Mouse (Mus musculus): ENCODE measurements around the gene Cntn2. TPM values are rescaled to one million over a fixed set of nuclear protein-coding genes. Genes with fewer than 3 reads are reported as not detected.
A peak's percentile ranks its signal among the peaks of the same experiment; 100 is the strongest.

Cntn2 gene
- polyA plus RNA-seq, 1 experiment from 2014 or later = 0.02 TPM

DNA sequence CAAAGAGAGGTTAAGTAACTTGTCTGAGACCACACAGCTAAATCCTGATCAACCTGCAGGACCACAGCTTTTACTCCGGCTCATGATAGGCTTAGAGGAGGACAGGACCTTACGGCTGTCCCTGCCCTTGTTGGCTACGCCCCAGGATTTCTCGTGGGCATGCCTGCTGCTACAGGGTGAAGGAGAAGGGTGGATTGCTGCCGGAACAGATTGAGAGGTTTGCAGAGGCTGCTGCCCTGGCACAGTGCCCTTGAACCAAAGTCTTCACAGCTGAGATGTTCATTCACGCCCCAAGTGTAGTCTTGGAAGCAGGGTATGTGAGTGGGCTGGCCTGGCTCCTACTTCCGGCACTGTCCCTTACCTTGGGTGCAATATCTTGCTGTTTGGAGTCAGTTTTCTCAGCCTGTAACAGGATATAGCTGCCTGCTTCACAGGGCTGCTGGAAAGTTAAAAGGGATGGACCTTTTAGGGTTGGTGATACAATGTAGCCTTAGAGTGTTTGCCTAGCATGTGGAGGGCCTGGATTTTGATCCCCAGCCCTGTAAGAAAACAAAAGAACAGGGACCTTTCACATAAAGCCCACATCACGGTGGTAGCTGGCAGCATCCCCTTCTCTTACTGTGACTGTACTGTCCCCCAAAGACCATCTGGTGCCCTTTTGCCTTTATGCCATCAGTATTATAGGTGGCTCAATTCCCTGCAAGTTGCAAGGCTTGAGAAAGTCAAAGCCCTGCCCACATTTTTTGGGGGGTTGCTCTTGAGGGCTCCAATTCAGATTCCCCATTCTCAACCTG is 18.0 kb upstream of the Cntn2 start:
- no peak; the same call in 1 of the 2 replicates for ATAC-seq
- no peak for TF ChIP-seq EP300 (IDR thresholded peaks at IDR 0.05)
- H3K9ac ChIP-seq (replicated peaks; ENCODE audit: low read depth) = no peak overlapping the region
- H3K36me3 ChIP-seq (ENCODE audit: insufficient read depth, low read length) = no peaks in the 10 kb centered on the region
- H3K27me3 ChIP-seq (replicated peaks; ENCODE audit: insufficient read depth, low read length) = no peaks in the 10 kb centered on the region
- WGBS = 44% methylated on average over 8 of the region's 8 CpGs
- 0 out of 2 replicates have a peak, but pooled peaks cover 3% of the 10 kb centered on the region for H3K4me1 ChIP-seq (ENCODE audit: insufficient read depth, low read depth, low read length)
- DNase-seq (ENCODE audit: low spot score) = peak; percentile 29
- H3K4me3 ChIP-seq (ENCODE audit: low read depth, low read length) = no peak overlapping the region
- no peaks in the 10 kb centered on the region for H3K9me3 ChIP-seq (ENCODE audit: low read length)
- no peak overlapping the region for H3K4me2 ChIP-seq (replicated peaks; ENCODE audit: low read depth, low read length)
- H3K27ac ChIP-seq (ENCODE audit: low read length) = no peak overlapping the region

DNA sequence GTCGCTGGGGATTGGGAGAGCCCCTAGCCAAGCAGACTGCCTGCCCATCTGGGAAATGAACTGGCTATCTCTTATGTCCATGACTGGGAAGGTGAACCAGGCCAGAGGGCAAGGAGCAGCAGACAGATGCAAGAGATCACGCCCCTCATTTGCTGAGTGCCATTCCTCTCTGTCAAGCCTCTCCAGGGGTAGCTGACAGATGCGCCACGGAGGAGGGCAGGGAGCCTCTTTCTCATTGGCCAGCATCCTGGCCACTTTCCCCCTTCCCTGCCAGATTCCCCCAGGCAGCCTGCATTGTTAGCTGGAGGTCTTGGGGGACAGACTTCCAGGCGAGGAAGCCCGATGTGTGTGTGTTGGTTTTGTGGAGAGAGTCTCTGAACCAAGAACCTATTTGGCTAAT is 16.0 kb upstream of the Cntn2 start:
- no peak overlapping the region for H3K4me2 ChIP-seq (replicated peaks; ENCODE audit: low read depth, low read length)
- 38% methylated on average over 6 of the region's 6 CpGs for WGBS

DNA sequence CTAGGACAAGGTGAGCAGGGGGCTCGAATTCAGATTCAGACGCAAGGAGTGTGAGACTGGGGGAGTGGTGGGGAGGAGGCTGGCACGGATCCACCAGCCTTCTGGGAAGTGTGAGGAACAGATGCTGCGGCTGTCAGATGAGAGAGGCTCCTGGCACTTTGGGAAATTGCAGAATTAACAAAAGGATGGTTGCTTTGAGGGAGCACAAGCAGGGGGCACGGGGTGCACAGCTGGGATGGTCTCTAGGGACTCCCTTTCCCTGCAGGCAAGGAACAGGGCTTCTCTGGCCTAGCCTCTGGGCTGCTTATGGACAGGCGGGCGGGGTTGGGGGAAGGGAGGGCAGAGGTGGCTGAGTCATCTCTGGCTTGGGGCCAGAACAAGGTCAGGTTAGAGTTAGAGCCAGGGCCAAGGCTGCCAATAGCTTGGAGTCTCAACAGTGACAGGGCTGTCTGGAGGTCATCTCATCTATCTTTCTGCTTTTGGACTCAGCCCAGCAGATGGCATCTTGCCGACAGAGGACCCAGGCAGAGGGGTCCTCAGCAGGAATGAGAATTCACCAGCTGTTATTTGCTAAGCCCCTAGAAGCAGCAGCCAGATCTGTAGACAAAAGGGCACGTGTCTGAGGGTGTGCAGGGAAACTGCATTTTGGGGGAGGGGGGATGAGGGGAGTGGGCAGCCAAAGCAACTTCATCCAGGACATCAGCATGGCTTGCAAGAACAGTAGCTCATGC is 15.0 kb upstream of the Cntn2 start:
- H3K36me3 ChIP-seq (ENCODE audit: insufficient read depth, low read length) = no peaks in the 10 kb centered on the region
- TF ChIP-seq CTCF (IDR thresholded peaks at IDR 0.05) (no peak), EP300 (IDR thresholded peaks at IDR 0.05) (no peak)
- H3K4me1 ChIP-seq (ENCODE audit: insufficient read depth, low read depth, low read length) = 0 out of 2 replicates have a peak, but pooled peaks cover 3% of the 10 kb centered on the region
- no peak overlapping the region for H3K4me2 ChIP-seq (replicated peaks; ENCODE audit: low read depth, low read length)
- H3K27me3 ChIP-seq (replicated peaks; ENCODE audit: insufficient read depth, low read length) = no peaks in the 10 kb centered on the region
- DNase-seq (ENCODE audit: low spot score) = peak; percentile 63
- no peaks in the 10 kb centered on the region for H3K9me3 ChIP-seq (ENCODE audit: low read length)
- H3K4me3 ChIP-seq (ENCODE audit: low read depth, low read length) = no peak overlapping the region
- no peak overlapping the region for H3K27ac ChIP-seq (ENCODE audit: low read length)
- no peak overlapping the region for H3K9ac ChIP-seq (replicated peaks; ENCODE audit: low read depth)
- WGBS = 17% methylated on average over 9 of the region's 9 CpGs
- ATAC-seq = peak; percentile 65

More for the DNA sequence above, 16.0 kb upstream of the Cntn2 start:
- Histone ChIP-seq H3K9ac (replicated peaks; ENCODE audit: low read depth) (no peak overlapping the region), H3K27me3 (replicated peaks; ENCODE audit: insufficient read depth, low read length) (no peaks in the 10 kb centered on the region), H3K4me1 (ENCODE audit: insufficient read depth, low read depth, low read length) (0 out of 2 replicates have a peak, but pooled peaks cover 3% of the 10 kb centered on the region), H3K9me3 (ENCODE audit: low read length) (no peaks in the 10 kb centered on the region), H3K36me3 (ENCODE audit: insufficient read depth, low read length) (no peaks in the 10 kb centered on the region), H3K4me3 (ENCODE audit: low read depth, low read length) (no peak overlapping the region), H3K27ac (ENCODE audit: low read length) (no peak overlapping the region)
- ATAC-seq = no peak
- no peak for TF ChIP-seq EP300 (IDR thresholded peaks at IDR 0.05)
- no peak for TF ChIP-seq CTCF (IDR thresholded peaks at IDR 0.05)
- DNase-seq (ENCODE audit: low spot score) = no peak

DNA sequence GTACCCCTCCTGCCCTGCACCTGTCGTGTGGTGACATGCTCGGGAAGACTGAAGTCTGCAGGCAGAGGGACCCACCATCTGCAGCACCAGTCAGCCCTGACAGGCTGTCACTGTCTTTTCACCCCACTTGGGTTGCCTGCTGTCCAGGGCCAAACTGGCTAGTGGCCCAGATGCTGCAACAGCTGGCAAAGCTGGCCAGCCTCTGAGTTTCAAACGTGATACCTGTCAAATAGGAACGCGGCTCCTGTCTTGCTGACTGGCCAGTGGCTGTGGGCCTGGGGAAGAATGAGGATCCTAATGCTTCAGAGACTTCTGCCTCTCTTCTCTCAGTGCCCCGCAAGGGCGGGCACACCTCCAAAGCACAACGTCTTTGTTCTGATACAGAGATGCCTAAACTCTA is 733 bp upstream of the Cntn2 start:
- H3K36me3 ChIP-seq (ENCODE audit: insufficient read depth, low read length) = no peaks in the 10 kb centered on the region
- no peak overlapping the region for H3K4me2 ChIP-seq (replicated peaks; ENCODE audit: low read depth, low read length)
- no peak overlapping the region for H3K9ac ChIP-seq (replicated peaks; ENCODE audit: low read depth)
- no peak for ATAC-seq
- 65% methylated on average over 8 of the region's 8 CpGs for WGBS
- no peak overlapping the region for H3K27ac ChIP-seq (ENCODE audit: low read length)
- H3K27me3 ChIP-seq (replicated peaks; ENCODE audit: insufficient read depth, low read length) = peaks cover 24% of the 10 kb centered on the region
- TF ChIP-seq EP300 (IDR thresholded peaks at IDR 0.05) (no peak), CTCF (IDR thresholded peaks at IDR 0.05) (no peak)
- H3K4me1 ChIP-seq (ENCODE audit: insufficient read depth, low read depth, low read length) = no peaks in the 10 kb centered on the region; the same call in 1 of the 2 replicates
- H3K4me3 ChIP-seq (ENCODE audit: low read depth, low read length) = no peak overlapping the region
- DNase-seq (ENCODE audit: low spot score) = no peak
- no peaks in the 10 kb centered on the region for H3K9me3 ChIP-seq (ENCODE audit: low read length)

DNA sequence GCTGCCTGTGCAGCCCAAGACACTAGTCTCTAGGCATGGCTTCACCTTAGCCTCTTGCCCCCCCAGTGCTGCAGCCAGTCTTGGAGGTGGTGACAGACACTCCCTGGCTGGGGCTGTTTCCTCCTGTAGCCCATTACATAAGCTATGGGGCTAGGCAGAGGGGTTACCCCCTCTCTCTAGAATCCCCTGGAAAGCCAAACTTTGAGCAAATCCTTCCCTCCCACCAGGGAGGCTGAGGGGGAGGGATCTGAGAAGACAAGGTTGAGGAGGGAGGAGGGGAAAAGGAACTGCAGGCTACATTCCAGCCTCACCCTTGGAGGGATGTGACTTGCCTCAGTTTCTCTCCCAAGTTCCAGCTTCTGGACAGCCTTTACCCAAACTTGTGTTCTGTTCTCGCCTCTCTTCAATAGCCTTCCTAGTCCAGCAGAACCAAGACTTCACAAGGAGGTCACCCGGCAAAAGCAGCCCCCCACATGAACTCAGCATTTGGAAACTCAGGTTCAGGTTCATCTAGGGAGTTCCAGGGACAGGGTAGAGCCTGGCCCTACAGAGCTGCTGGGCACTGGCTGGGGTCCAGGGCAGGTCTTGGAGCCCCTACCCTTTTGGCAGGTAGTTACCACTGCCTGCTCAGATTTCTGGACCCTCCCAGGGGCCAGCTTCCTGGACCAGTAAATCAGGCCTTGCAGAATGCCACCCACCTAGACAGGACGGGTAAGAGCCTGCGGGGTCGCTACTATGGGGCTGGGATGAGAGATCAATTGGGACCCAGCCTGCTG is 1.0 kb downstream of the Cntn2 start:
- WGBS = 25% methylated on average over 5 of the region's 5 CpGs
- no peak for TF ChIP-seq EP300 (IDR thresholded peaks at IDR 0.05)
- no peak for TF ChIP-seq CTCF (IDR thresholded peaks at IDR 0.05)
- DNase-seq (ENCODE audit: low spot score) = no peak
- no peak for ATAC-seq
- Histone ChIP-seq H3K9me3 (ENCODE audit: low read length) (no peaks in the 10 kb centered on the region), H3K4me1 (ENCODE audit: insufficient read depth, low read depth, low read length) (no peaks in the 10 kb centered on the region; the same call in 1 of the 2 replicates), H3K27me3 (replicated peaks; ENCODE audit: insufficient read depth, low read length) (peaks cover 24% of the 10 kb centered on the region), H3K36me3 (ENCODE audit: insufficient read depth, low read length) (no peaks in the 10 kb centered on the region), H3K27ac (ENCODE audit: low read length) (no peak overlapping the region), H3K4me2 (replicated peaks; ENCODE audit: low read depth, low read length) (no peak overlapping the region), H3K4me3 (ENCODE audit: low read depth, low read length) (no peak overlapping the region), H3K9ac (replicated peaks; ENCODE audit: low read depth) (no peak overlapping the region)

All from lung, postnatal 0 days (tissue).